Mouse (Mus musculus) heart, adult 2 months (tissue): ENCODE results near the gene Sgsm3. TPM values are rescaled to one million over a fixed set of nuclear protein-coding genes. Genes with fewer than 3 reads are reported as not detected.
"Not testable (repeated sequence)": the region's sequence is repeated elsewhere in the genome, so short reads cannot be mapped to it uniquely, and the experiment has no call there.

Source experiments
- DNase-seq, 2 experiments: peaks; one replicate each; pipeline ENCODE4 v3.0.0; 2021
- H3K27ac ChIP-seq: fragments of 200-600 bp; 2 replicates; pipeline ENCODE4 v1.8.1; 2022
- H3K27me3 ChIP-seq: fragments of 200-500 bp; 2 replicates; pipeline ENCODE4 v1.6.1; 2012; ENCODE audit warnings: mild to moderate bottlenecking, low read length, inconsistent platforms, mixed read lengths; ENCODE audit not compliant: control insufficient read depth, insufficient read depth
- H3K36me3 ChIP-seq: fragments of 200-500 bp; 2 replicates; pipeline ENCODE4 v1.6.1; 2012; ENCODE audit warnings: low read length, inconsistent platforms; ENCODE audit not compliant: control insufficient read depth, insufficient read depth
- H3K4me1 ChIP-seq: fragments of 200-500 bp; 2 replicates; pipeline ENCODE4 v1.6.1; 2011; ENCODE audit warnings: low read length; ENCODE audit not compliant: control insufficient read depth, insufficient read depth
- H3K4me3 ChIP-seq: fragments of 200-600 bp; 2 replicates; pipeline ENCODE4 v1.8.1; 2022
- H3K79me2 ChIP-seq: fragments of 200-500 bp; replicated peaks from 2 replicates; pipeline ENCODE4 v1.6.1; 2012; ENCODE audit warnings: mild to moderate bottlenecking, inconsistent platforms, low read length, moderate library complexity, mixed read lengths; ENCODE audit not compliant: control insufficient read depth, insufficient read depth
- H3K9ac ChIP-seq: fragments of 200-500 bp; 2 replicates; pipeline ENCODE4 v1.6.1; 2012; ENCODE audit warnings: low read depth, mild to moderate bottlenecking, control low read depth, inconsistent platforms, low read length, mixed read lengths
- CTCF ChIP-seq: fragments of 200-600 bp; IDR thresholded peaks from 2 replicates; pipeline ENCODE4 v1.8.1; 2022; ENCODE audit warnings: antibody characterized with exemption, mild to moderate bottlenecking, moderate library complexity
- EP300 ChIP-seq: fragments of 200-500 bp; IDR thresholded peaks from 2 replicates; pipeline ENCODE4 v1.6.1; 2011; ENCODE audit warnings: low read depth, low read length, control low read depth; ENCODE audit not compliant: insufficient read depth
- POLR2A ChIP-seq: fragments of 200-500 bp; IDR thresholded peaks from 2 replicates; pipeline ENCODE4 v1.6.1; 2011; ENCODE audit warnings: mild to moderate bottlenecking, low read depth, low read length, control low read depth; ENCODE audit not compliant: insufficient read depth
- WGBS: fragments of 180-500 bp; shearing (Covaris S2); methylation state at CpG from one replicate; pipeline ENCODE4 v1.1.7; 2018; 5-methylcytosine and 5-hydroxymethylcytosine counted together
- intact Hi-C: fragments of 180-260 bp; cut with DNase I; formaldehyde crosslinking; loops from one replicate; pipeline ENCODE4 v1.15.1; 2025
- long read RNA-seq: library from polyadenylated mRNA; stranded (forward); transcript quantifications from one replicate; pipeline ENCODE4 v2.0.0, GENCODE M21; 2021
- polyA plus RNA-seq: library from polyadenylated mRNA; depleted of rRNA; stranded (reverse); fragments of >200 nt; gene quantifications from 2 replicates; pipeline ENCODE4 v1.2.3, GENCODE M21; 2012; rRNA removed
- total RNA-seq, 2 experiments: library from RNA; stranded (reverse); gene quantifications; 2 replicates each; pipeline ENCODE4 v1.2.3; 2021

Sgsm3 gene
- total RNA-seq = 10 to 100 TPM; 14.0 to 16.2 TPM
- polyA plus RNA-seq = 14.2 and 16.0 TPM in 2 replicates
- long read RNA-seq, transcript Sgsm3-208 (22 exons, 2,997 nt) = major isoform, 20 of 28 reads
- long read RNA-seq, partial matches to known transcripts = 0 of 28 reads
- long read RNA-seq, other reads (novel, unspliced or antisense) = 8 of 28 reads

DNA sequence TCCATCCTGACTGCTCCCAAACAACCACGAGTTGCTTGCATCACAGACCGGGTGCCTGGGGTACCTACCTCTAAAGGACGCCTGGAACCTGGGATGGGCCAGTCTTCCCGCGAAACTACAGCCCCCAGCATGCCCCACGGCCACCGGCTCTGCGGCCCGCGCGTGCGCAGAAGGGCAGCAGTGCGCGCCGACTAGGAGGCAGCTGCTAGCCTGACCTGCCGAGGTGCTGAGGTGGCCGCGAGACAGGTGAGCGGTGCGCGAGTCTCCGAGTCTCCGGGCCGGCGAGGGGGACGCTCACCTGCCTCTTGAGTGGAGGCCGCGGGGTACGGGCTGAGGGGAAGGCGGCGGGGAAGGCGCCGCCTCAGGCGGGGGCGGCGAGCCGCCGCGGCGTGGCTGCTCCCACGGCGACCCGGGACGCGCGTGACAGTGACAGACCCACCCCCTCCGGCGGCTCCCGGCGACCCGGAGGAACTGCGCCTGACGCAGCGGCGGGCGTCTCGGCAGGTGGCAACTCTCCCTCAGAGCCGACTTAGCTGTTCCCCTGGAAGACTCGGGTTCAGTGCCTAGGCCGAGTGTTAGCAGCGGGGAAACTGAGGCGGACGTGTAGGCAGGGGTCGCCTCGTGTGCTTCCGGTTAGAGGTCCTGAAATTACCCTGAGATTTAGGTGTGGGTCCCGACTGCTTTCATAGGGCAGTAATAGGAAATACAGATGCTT, at the start of gene Sgsm3:
Sgsm3 (plus strand) TSS at position 146 of the 715 bp plus-strand sequence.
- H3K4me1 ChIP-seq = peaks cover 2% of the 10 kb centered on the region
- peaks cover 2% of the 10 kb centered on the region; the same call in 1 of the 2 replicates for H3K36me3 ChIP-seq
- WGBS = 1% methylated on average over 64 of the region's 67 CpGs
- intact Hi-C loops = no loop called here
- H3K27ac ChIP-seq = peak within 1 kb of the TSS; percentile 65
- peak; percentile 90 to 91 for DNase-seq
- peak within 1 kb of the TSS; percentile 75 for H3K4me3 ChIP-seq
- no peaks in the 10 kb centered on the region for H3K27me3 ChIP-seq
- H3K79me2 ChIP-seq = no peaks in the 10 kb centered on the region
- H3K9ac ChIP-seq = peak within 1 kb of the TSS; percentile 91
- TF ChIP-seq POLR2A = peak; percentile 48; the same call in 1 of the 2 replicates
- no peak for TF ChIP-seq CTCF
- TF ChIP-seq EP300 = no peak

GRCm38 (mm10) chr15:80928811-80929355, 48.7 kb upstream of the Sgsm3 start:
- 85% methylated on average over 20 of the region's 20 CpGs for WGBS
- H3K36me3 ChIP-seq = no peaks in the 10 kb centered on the region
- no peaks in the 10 kb centered on the region for H3K4me1 ChIP-seq
- H3K4me3 ChIP-seq = no peak overlapping the region
- TF ChIP-seq POLR2A (no peak), EP300 (no peak), CTCF (no peak)
- no peaks in the 10 kb centered on the region for H3K27me3 ChIP-seq
- H3K9ac ChIP-seq = no peak overlapping the region
- H3K27ac ChIP-seq = no peak overlapping the region
- H3K79me2 ChIP-seq = no peaks in the 10 kb centered on the region; the same call in 1 of the 2 replicates
- intact Hi-C loops = no loop called here
- DNase-seq = no peak

DNA sequence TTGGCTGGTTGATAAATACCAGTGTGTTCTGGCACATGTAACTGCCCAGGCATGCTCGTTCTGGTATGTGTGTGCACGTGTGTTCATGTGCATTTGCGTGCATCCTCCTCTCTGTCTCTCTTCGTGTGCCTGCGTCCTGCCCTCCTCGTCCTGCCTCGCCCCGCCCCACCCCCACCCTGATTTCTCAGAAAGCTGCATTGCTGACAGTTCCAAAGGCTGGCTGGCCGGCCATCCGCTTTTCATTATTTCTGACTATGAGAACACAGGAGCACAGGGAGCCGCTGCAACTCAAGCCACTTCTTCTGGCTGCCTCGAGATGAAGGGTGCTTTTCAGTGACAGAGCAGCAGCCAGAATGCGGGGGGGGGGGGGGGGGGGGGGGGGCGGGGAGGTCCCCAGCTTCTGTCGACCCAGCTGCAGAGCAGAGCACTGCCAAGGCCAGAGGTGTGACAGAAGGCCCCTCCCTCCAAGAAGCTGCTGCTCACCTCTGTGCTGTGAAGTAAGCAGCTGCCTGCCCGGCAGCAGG, 47.5 kb upstream of the Sgsm3 start:
- H3K79me2 ChIP-seq = no peaks in the 10 kb centered on the region; the same call in 1 of the 2 replicates
- TF ChIP-seq EP300 = no peak
- TF ChIP-seq POLR2A = no peak
- no peak for TF ChIP-seq CTCF
- 49% methylated on average over 15 of the region's 16 CpGs for WGBS
- no peak overlapping the region for H3K4me3 ChIP-seq
- no peak overlapping the region for H3K27ac ChIP-seq
- no peak overlapping the region for H3K9ac ChIP-seq
- no peaks in the 10 kb centered on the region for H3K27me3 ChIP-seq
- H3K4me1 ChIP-seq = no peaks in the 10 kb centered on the region
- DNase-seq = no peak
- intact Hi-C loops = no loop called here
- H3K36me3 ChIP-seq = no peaks in the 10 kb centered on the region

DNA sequence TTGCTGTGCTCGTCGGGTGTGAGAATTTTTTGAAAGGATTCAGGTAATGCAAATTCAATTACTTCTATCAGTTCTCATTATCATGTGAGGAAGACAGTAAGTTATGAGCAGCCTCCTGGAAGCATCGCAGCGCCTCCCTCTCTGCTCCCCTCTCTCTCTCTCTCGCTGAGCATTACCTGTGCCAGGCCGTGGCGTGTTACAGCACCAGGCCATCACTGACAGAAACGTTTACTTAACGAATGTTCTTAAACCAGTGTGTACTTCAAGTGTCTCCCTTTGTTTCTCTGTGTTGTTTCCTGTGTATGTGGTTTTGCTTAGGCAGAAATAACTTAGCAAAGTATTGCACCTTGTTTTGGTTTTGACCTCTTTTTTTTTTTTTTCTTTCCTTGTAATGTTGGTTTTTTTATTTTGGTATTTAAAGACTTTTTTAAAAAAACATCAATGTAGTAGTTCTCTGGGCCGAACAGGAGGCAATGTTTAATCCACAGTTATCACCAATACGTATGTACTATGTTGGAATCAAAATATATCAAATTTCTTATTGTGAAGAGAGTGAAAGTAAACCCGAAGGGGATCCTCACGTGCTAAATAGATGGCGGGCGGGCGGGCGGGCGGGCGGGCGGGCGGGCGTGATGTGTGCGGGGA, 46.8 kb upstream of the Sgsm3 start:
- H3K36me3 ChIP-seq, H3K27me3 ChIP-seq, H3K4me3 ChIP-seq, H3K27ac ChIP-seq, H3K4me1 ChIP-seq, H3K79me2 ChIP-seq, DNase-seq, intact Hi-C loops, H3K9ac ChIP-seq: not testable (repeated sequence)
- WGBS = 92% methylated on average over 23 of the region's 23 CpGs

GRCm38 (mm10) chr15:80931345-80931960, 46.1 kb upstream of the Sgsm3 start:
- Histone ChIP-seq H3K4me3 (no peak overlapping the region), H3K27me3 (no peaks in the 10 kb centered on the region), H3K9ac (no peak overlapping the region), H3K36me3 (no peaks in the 10 kb centered on the region), H3K4me1 (no peaks in the 10 kb centered on the region), H3K27ac (no peak overlapping the region), H3K79me2 (no peaks in the 10 kb centered on the region; the same call in 1 of the 2 replicates)
- no peak for TF ChIP-seq POLR2A
- TF ChIP-seq CTCF = no peak
- no peak for TF ChIP-seq EP300
- no peak for DNase-seq
- intact Hi-C loops = no loop called here
- WGBS = 93% methylated on average over 9 of the region's 9 CpGs
